Mouse (Mus musculus): Measurements from ENCODE around the gene Ssx2ip.

DNA sequence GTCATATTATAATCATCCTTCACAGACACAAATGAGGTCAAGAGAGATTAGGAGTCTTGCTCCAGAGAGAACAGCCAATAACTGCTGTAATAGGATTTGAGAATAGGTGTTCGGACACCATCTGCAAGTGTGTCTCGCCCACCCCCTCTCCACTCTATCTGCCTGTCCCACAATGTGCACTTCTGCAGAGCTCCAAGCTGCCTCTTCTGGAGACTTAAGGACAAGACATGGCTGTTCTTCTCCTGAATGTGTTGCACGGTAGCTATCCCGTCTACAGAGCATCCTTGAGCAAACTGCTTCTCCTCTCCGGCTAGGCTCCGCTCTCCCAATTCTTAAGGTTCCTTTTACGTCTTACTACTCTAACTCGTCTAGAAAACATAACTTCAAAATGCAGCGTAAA is 23.0 kb upstream of the Ssx2ip start:
- TF ChIP-seq POLR2A (IDR thresholded peaks at IDR 0.05; ENCODE audit: insufficient read depth, low read depth, low read length) (no peak), EP300 (IDR thresholded peaks at IDR 0.05; ENCODE audit: insufficient read depth, low read depth, low read length) (no peak)
